Mouse (Mus musculus): ENCODE results near the gene Gtf3c2. TPM values are rescaled to one million over a fixed set of nuclear protein-coding genes. Genes with fewer than 3 reads are reported as not detected.

The Gtf3c2 gene
- polyA plus RNA-seq, 1 experiment from 2014 or later, result 123 TPM

DNA sequence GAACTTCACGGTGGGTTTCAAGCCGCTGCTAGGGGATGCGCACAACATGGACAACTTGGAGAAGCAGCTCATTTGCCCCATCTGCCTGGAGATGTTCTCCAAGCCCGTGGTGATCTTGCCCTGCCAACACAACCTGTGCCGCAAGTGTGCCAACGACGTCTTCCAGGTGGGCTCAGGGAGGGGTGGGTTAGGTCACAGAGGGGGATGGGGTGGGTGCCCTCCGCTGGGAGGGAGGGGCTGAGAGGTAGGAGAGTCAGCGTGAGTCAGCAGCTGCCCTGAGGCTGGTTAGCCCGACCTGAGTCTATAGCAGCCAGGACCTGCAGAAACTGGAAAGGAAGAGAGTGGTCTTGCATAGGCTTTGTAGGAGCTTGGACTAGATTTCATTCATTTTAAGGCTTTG lies 63.0 kb downstream of the Gtf3c2 start:
- H3K4me3 ChIP-seq, result no peak overlapping the region
- DNase-seq (ENCODE audit: low spot score), result no peak
- peaks cover 6% of the 10 kb centered on the region; the same call in 1 of the 2 replicates for H3K4me1 ChIP-seq
- H3K9me3 ChIP-seq, result no peaks in the 10 kb centered on the region
- no peaks in the 10 kb centered on the region for H3K36me3 ChIP-seq (replicated peaks)
- peaks cover 10% of the 10 kb centered on the region for H3K27me3 ChIP-seq (replicated peaks; ENCODE audit: low read depth, poor library complexity, severe bottlenecking)
- WGBS, result 28% methylated on average over 10 of the region's 10 CpGs
- H3K27ac ChIP-seq (replicated peaks), result no peak overlapping the region

GRCm38 (mm10) chr5:31116354-31116753 lies 63.6 kb downstream of the Gtf3c2 start, which contains the start of gene Trim54:
Trim54 (plus strand) TSS chr5:31116712.
- no peak within 1 kb of the TSS for H3K4me3 ChIP-seq
- H3K36me3 ChIP-seq (replicated peaks), result no peaks in the 10 kb centered on the region
- no peaks in the 10 kb centered on the region for H3K9me3 ChIP-seq
- peaks cover 6% of the 10 kb centered on the region; the same call in 1 of the 2 replicates for H3K4me1 ChIP-seq
- no peak within 1 kb of the TSS for H3K27ac ChIP-seq (replicated peaks)
- DNase-seq (ENCODE audit: low spot score), result no peak
- 37% methylated on average over 3 of the region's 3 CpGs for WGBS
- peaks cover 10% of the 10 kb centered on the region for H3K27me3 ChIP-seq (replicated peaks; ENCODE audit: low read depth, poor library complexity, severe bottlenecking)

GRCm38 (mm10) chr5:31110781-31111180 lies 69.2 kb downstream of the Gtf3c2 start:
- no peak for DNase-seq (ENCODE audit: low spot score)
- no peaks in the 10 kb centered on the region for H3K9me3 ChIP-seq
- no peaks in the 10 kb centered on the region for H3K4me1 ChIP-seq
- H3K4me3 ChIP-seq, result no peak overlapping the region
- WGBS, result 35% methylated on average over 7 of the region's 7 CpGs
- no peaks in the 10 kb centered on the region for H3K27me3 ChIP-seq (replicated peaks; ENCODE audit: low read depth, poor library complexity, severe bottlenecking)
- H3K36me3 ChIP-seq (replicated peaks), result no peaks in the 10 kb centered on the region
- no peak overlapping the region for H3K27ac ChIP-seq (replicated peaks)

- H3K4me3 ChIP-seq, result no peak within 1 kb of the TSS
- H3K9me3 ChIP-seq, result no peaks in the 10 kb centered on the region
- H3K27ac ChIP-seq (replicated peaks), result no peak within 1 kb of the TSS
- H3K4me1 ChIP-seq, result no peaks in the 10 kb centered on the region
- H3K27me3 ChIP-seq (replicated peaks; ENCODE audit: low read depth, poor library complexity, severe bottlenecking), result no peaks in the 10 kb centered on the region
- WGBS, result 95% methylated on average over 18 of the region's 18 CpGs
- H3K36me3 ChIP-seq (replicated peaks), result no peaks in the 10 kb centered on the region
- no peak for DNase-seq (ENCODE audit: low spot score)
These were observed 71.9 kb downstream of the Gtf3c2 start, which contains the start of gene Slc30a3 for GRCm38 (mm10) chr5:31108000-31108490. Slc30a3 (minus strand) TSS chr5:31108237.

Other genes with a start within 250 kb of the Gtf3c2 start
- gene Cgref1, start 234.6 kb downstream of the Gtf3c2 start, polyA plus RNA-seq (2016; fragmentation: Nextera tagmentation; extraction: Ambion mirVana), result 2.2 and 3.2 TPM in 2 replicates
- 142 and 150 TPM in 2 replicates for gene Preb, start 219.8 kb downstream of the Gtf3c2 start, polyA plus RNA-seq (2016; fragmentation: Nextera tagmentation; extraction: Ambion mirVana)
- not detected in 2 replicates for gene Tcf23, start 211.5 kb downstream of the Gtf3c2 start, polyA plus RNA-seq (2016; fragmentation: Nextera tagmentation; extraction: Ambion mirVana)
- 60.2 and 64.8 TPM in 2 replicates for gene Atraid, start 131.8 kb downstream of the Gtf3c2 start, polyA plus RNA-seq (2016; fragmentation: Nextera tagmentation; extraction: Ambion mirVana)
- gene Slc5a6, start 131.2 kb downstream of the Gtf3c2 start, polyA plus RNA-seq (2016; fragmentation: Nextera tagmentation; extraction: Ambion mirVana), result 9.9 and 12.2 TPM in 2 replicates
- gene Cad, start 125.4 kb downstream of the Gtf3c2 start, polyA plus RNA-seq (2016; fragmentation: Nextera tagmentation; extraction: Ambion mirVana), result 64.6 and 71.3 TPM in 2 replicates
- not detected in 2 replicates for gene Dnajc5g, start 73.9 kb downstream of the Gtf3c2 start, polyA plus RNA-seq (2016; fragmentation: Nextera tagmentation; extraction: Ambion mirVana)
- 0.59 and 0.85 TPM in 2 replicates for gene Slc30a3, start 71.9 kb downstream of the Gtf3c2 start, polyA plus RNA-seq (2016; fragmentation: Nextera tagmentation; extraction: Ambion mirVana)
- not detected in 2 replicates for gene Trim54, start 63.4 kb downstream of the Gtf3c2 start, polyA plus RNA-seq (2016; fragmentation: Nextera tagmentation; extraction: Ambion mirVana)
- not detected in 2 replicates for gene Ucn, start 41.3 kb downstream of the Gtf3c2 start, polyA plus RNA-seq (2016; fragmentation: Nextera tagmentation; extraction: Ambion mirVana)
- gene Mpv17, start 25.9 kb downstream of the Gtf3c2 start, polyA plus RNA-seq (2016; fragmentation: Nextera tagmentation; extraction: Ambion mirVana), result 63.5 and 70.1 TPM in 2 replicates
- 1.5 TPM in 2 replicates for gene Gm29609, start 233 bp downstream of the Gtf3c2 start, polyA plus RNA-seq (2016; fragmentation: Nextera tagmentation; extraction: Ambion mirVana)
- gene Snx17, start 13.1 kb upstream of the Gtf3c2 start, polyA plus RNA-seq (2016; fragmentation: Nextera tagmentation; extraction: Ambion mirVana), result 125 and 127 TPM in 2 replicates
- 81.4 and 91.1 TPM in 2 replicates for gene Eif2b4, start 13.3 kb upstream of the Gtf3c2 start, polyA plus RNA-seq (2016; fragmentation: Nextera tagmentation; extraction: Ambion mirVana)
- 11.4 and 12.3 TPM in 2 replicates for gene Zfp513, start 22.2 kb upstream of the Gtf3c2 start, polyA plus RNA-seq (2016; fragmentation: Nextera tagmentation; extraction: Ambion mirVana)
- 185 and 197 TPM in 2 replicates for gene Ppm1g, start 40.5 kb upstream of the Gtf3c2 start, polyA plus RNA-seq (2016; fragmentation: Nextera tagmentation; extraction: Ambion mirVana)
- gene Nrbp1, start 60.7 kb upstream of the Gtf3c2 start, polyA plus RNA-seq (2016; fragmentation: Nextera tagmentation; extraction: Ambion mirVana), result 140 and 143 TPM in 2 replicates
- gene Gm9970, start 61.1 kb upstream of the Gtf3c2 start, polyA plus RNA-seq (2016; fragmentation: Nextera tagmentation; extraction: Ambion mirVana), result 0.40 TPM in 1 of 2 replicates, not detected in the other
- 16.8 and 21.2 TPM in 2 replicates for gene Krtcap3, start 71.5 kb upstream of the Gtf3c2 start, polyA plus RNA-seq (2016; fragmentation: Nextera tagmentation; extraction: Ambion mirVana)
- 37.3 and 39.2 TPM in 2 replicates for gene Ift172, start 111.0 kb upstream of the Gtf3c2 start, polyA plus RNA-seq (2016; fragmentation: Nextera tagmentation; extraction: Ambion mirVana)
- 54.6 and 57.1 TPM in 2 replicates for gene Fndc4, start 115.9 kb upstream of the Gtf3c2 start, polyA plus RNA-seq (2016; fragmentation: Nextera tagmentation; extraction: Ambion mirVana)
- 0.19 and 0.29 TPM in 2 replicates for gene Gckr, start 117.3 kb upstream of the Gtf3c2 start, polyA plus RNA-seq (2016; fragmentation: Nextera tagmentation; extraction: Ambion mirVana)